Mouse (Mus musculus) cerebellum, adult 11 months (tissue): ENCODE measurements around the gene Celsr1.

Experiments
- DNase-seq: peaks from one replicate; pipeline ENCODE4 v3.0.0; 2022

The Celsr1 gene

GRCm38 (mm10) chr15:85993386-85993785, 40.2 kb downstream of the Celsr1 start:
- no peak for DNase-seq

- no peak for DNase-seq
Measured at GRCm38 (mm10) chr15:85992125-85992495, 41.5 kb downstream of the Celsr1 start.

GRCm38 (mm10) chr15:85991453-85992124, 42.0 kb downstream of the Celsr1 start:
- DNase-seq = peak; percentile 62

- no peak for DNase-seq
Measured at GRCm38 (mm10) chr15:85990696-85991443, 42.7 kb downstream of the Celsr1 start.

- no peak for DNase-seq
Measured at GRCm38 (mm10) chr15:85987896-85988295, 45.7 kb downstream of the Celsr1 start.

- no peak for DNase-seq
Measured at GRCm38 (mm10) chr15:85986170-85986569, 47.4 kb downstream of the Celsr1 start.

GRCm38 (mm10) chr15:85985601-85986000, 48.0 kb downstream of the Celsr1 start:
- no peak for DNase-seq

GRCm38 (mm10) chr15:85983131-85983530, 50.4 kb downstream of the Celsr1 start:
- DNase-seq = no peak

- DNase-seq = no peak
Measured at GRCm38 (mm10) chr15:85982416-85982775, 51.2 kb downstream of the Celsr1 start.

- DNase-seq = no peak
Measured at GRCm38 (mm10) chr15:85981768-85982415, 51.7 kb downstream of the Celsr1 start.

- no peak for DNase-seq
Measured at GRCm38 (mm10) chr15:85977086-85977485, 56.5 kb downstream of the Celsr1 start.

- DNase-seq = no peak
Measured at GRCm38 (mm10) chr15:85975746-85976145, 57.8 kb downstream of the Celsr1 start.

- no peak for DNase-seq
Measured at GRCm38 (mm10) chr15:85971596-85971995, 62.0 kb downstream of the Celsr1 start.

- no peak for DNase-seq
Measured at GRCm38 (mm10) chr15:85970441-85970840, 63.1 kb downstream of the Celsr1 start.

- no peak for DNase-seq
Measured at GRCm38 (mm10) chr15:85969707-85970153, 63.8 kb downstream of the Celsr1 start.

- DNase-seq = no peak
Measured at GRCm38 (mm10) chr15:85969291-85969690, 64.3 kb downstream of the Celsr1 start.

- no peak for DNase-seq
Measured at GRCm38 (mm10) chr15:85966032-85966431, 67.5 kb downstream of the Celsr1 start.

GRCm38 (mm10) chr15:85963279-85963840, 70.2 kb downstream of the Celsr1 start:
- no peak for DNase-seq

GRCm38 (mm10) chr15:85962691-85963090, 70.9 kb downstream of the Celsr1 start:
- no peak for DNase-seq

- DNase-seq = no peak
Measured at GRCm38 (mm10) chr15:85961651-85962050, 71.9 kb downstream of the Celsr1 start.

- DNase-seq = no peak
Measured at GRCm38 (mm10) chr15:85961131-85961530, 72.4 kb downstream of the Celsr1 start.

GRCm38 (mm10) chr15:85956202-85956601, 77.4 kb downstream of the Celsr1 start:
- no peak for DNase-seq

GRCm38 (mm10) chr15:85953458-85953857, 80.1 kb downstream of the Celsr1 start:
- DNase-seq = no peak
